Mouse (Mus musculus) midbrain, postnatal 0 days (tissue): ENCODE measurements around the gene Tmf1. TPM values are rescaled to one million over a fixed set of nuclear protein-coding genes. Genes with fewer than 3 reads are reported as not detected.
A peak's percentile ranks its signal among the peaks of the same experiment; 100 is the strongest.

ENCODE experiments used
- ATAC-seq: fragments of 200-750 bp; cut with Nextera tagmentation; 2 replicates; pipeline ENCODE4 v1.8.0; 2017; ENCODE audit warnings: moderate number of reproducible peaks, mild to moderate bottlenecking, moderate TSS enrichment, moderate library complexity; ENCODE audit not compliant: low FRiP score
- DNase-seq: peaks from one replicate; pipeline ENCODE4 v3.0.0-alpha.2; 2015; ENCODE audit warnings: low spot score
- H3K27ac ChIP-seq: fragments of 300-500 bp; sonication (generic); 2 replicates; pipeline ENCODE4 v1.5.1; 2014; ENCODE audit warnings: low read depth, mild to moderate bottlenecking, low read length, mixed read lengths
- H3K27me3 ChIP-seq: fragments of 300-500 bp; sonication (generic); 2 replicates; pipeline ENCODE4 v1.6.1; 2014; ENCODE audit warnings: low read length, control low read depth, mixed read lengths; ENCODE audit not compliant: insufficient read depth
- H3K36me3 ChIP-seq: fragments of 300-500 bp; sonication (generic); 2 replicates; pipeline ENCODE4 v1.6.1; 2014; ENCODE audit warnings: low read length, control low read depth, mixed read lengths; ENCODE audit not compliant: insufficient read depth
- H3K4me1 ChIP-seq: fragments of 300-500 bp; sonication (generic); 2 replicates; pipeline ENCODE4 v1.6.1; 2014; ENCODE audit warnings: mild to moderate bottlenecking, control low read depth, antibody characterized with exemption, low read length, mixed read lengths; ENCODE audit not compliant: insufficient read depth
- H3K4me2 ChIP-seq: fragments of 300-500 bp; sonication (generic); 2 replicates; pipeline ENCODE4 v1.6.1; 2014; ENCODE audit warnings: low read depth, mild to moderate bottlenecking, low read length, mixed read lengths; ENCODE audit not compliant: poor library complexity, severe bottlenecking
- H3K4me3 ChIP-seq: fragments of 300-500 bp; sonication (generic); 2 replicates; pipeline ENCODE4 v1.5.1; 2014; ENCODE audit warnings: low read depth, mild to moderate bottlenecking, low read length, moderate library complexity
- H3K9ac ChIP-seq: fragments of 300-500 bp; sonication (generic); replicated peaks from 2 replicates; pipeline ENCODE4 v1.6.1; 2014; ENCODE audit warnings: mild to moderate bottlenecking, low read length, moderate library complexity, mixed read lengths; ENCODE audit not compliant: poor library complexity, severe bottlenecking
- H3K9me3 ChIP-seq: fragments of 300-500 bp; sonication (generic); 2 replicates; pipeline ENCODE4 v1.6.1; 2016; ENCODE audit warnings: low read length, control low read depth
- CTCF ChIP-seq: IDR thresholded peaks from 2 replicates; pipeline ENCODE4 v1.5.1; 2016; ENCODE audit warnings: antibody characterized with exemption, mild to moderate bottlenecking
- WGBS: fragments of 180-500 bp; shearing (Covaris S2); extraction: QIAGEN DNeasy Blood & Tissue Kit; methylation state at CpG from one replicate; pipeline ENCODE4 v1.1.7; 2014; 5-methylcytosine and 5-hydroxymethylcytosine counted together
- polyA plus RNA-seq: library from polyadenylated mRNA; unstranded; fragments of >200 nt; fragmentation: Nextera tagmentation; extraction: Ambion mirVana; gene quantifications from 2 replicates; pipeline ENCODE4 v1.2.1, GENCODE M21; 2015
- total RNA-seq: library from RNA; depleted of rRNA; stranded (reverse); fragments of >200 nt; gene quantifications from 2 replicates; pipeline ENCODE4 v1.2.3, GENCODE M21; 2014

Gene Tmf1
- total and polyA plus RNA-seq, 2 experiments from 2014 or later = 23.4 to 51.4 TPM

GRCm38 (mm10) chr6:97124336-97125010 is 54.4 kb downstream of the Tmf1 start:
- ATAC-seq (no peak), DNase-seq (peak; percentile 42)
- H3K4me3 ChIP-seq = no peak overlapping the region
- H3K4me2 ChIP-seq = no peak overlapping the region
- 0 out of 2 replicates have a peak, but pooled peaks cover 6% of the 10 kb centered on the region for H3K36me3 ChIP-seq
- WGBS = 77% methylated on average over 10 of the region's 10 CpGs
- H3K9ac ChIP-seq = no peak overlapping the region
- H3K4me1 ChIP-seq = no peaks in the 10 kb centered on the region
- H3K9me3 ChIP-seq = no peaks in the 10 kb centered on the region
- H3K27ac ChIP-seq = no peak overlapping the region
- TF ChIP-seq CTCF = no peak
- H3K27me3 ChIP-seq = no peaks in the 10 kb centered on the region

DNA sequence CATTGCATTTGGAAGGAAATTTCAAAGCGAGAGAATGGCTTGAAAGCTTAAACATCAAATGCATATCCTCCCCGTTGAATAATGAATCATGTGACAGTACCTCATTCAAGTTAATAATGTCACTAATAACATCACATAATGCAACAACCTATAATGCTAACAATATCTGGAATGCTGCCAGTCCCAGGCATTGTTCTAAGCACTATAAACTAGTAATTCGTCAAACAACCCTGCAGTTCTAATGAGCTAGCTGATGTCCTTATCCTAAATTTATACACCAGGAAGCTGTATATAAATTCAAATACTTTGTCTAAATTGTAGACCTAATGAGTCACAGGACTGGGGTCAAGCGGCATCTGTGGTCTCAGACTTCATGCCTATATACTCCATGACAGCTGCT is 58.0 kb downstream of the Tmf1 start:
- Histone ChIP-seq H3K27ac (no peak overlapping the region), H3K9ac (no peak overlapping the region), H3K36me3 (peaks cover 13% of the 10 kb centered on the region), H3K9me3 (no peaks in the 10 kb centered on the region), H3K4me3 (no peak overlapping the region), H3K4me2 (no peak overlapping the region), H3K4me1 (no peaks in the 10 kb centered on the region), H3K27me3 (no peaks in the 10 kb centered on the region)
- DNase-seq (peak; percentile 26), ATAC-seq (no peak)
- TF ChIP-seq CTCF = no peak
- 84% methylated on average over 4 of the region's 4 CpGs for WGBS

DNA sequence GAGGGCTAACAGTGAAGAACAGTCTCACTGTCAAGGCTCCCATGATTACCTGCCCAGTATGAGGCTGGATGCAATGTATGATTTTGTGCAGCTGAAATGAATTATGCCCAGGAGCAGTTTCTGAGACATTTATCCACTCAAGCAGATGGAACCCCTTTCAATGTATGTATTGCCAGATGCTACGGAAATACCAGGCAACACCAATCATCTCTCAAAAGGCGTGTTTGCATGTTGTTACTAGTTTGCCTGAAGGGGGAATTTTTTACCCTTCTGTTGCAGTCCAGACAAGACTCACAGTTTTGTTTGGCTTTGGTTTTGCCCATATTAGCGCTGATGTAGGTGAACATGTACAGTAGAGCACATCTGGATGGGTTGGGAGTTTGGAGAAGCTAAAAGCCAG is 60.6 kb downstream of the Tmf1 start:
- TF ChIP-seq CTCF = no peak
- Histone ChIP-seq H3K27me3 (no peaks in the 10 kb centered on the region), H3K9me3 (no peaks in the 10 kb centered on the region), H3K4me1 (no peaks in the 10 kb centered on the region), H3K4me2 (no peak overlapping the region), H3K36me3 (peaks cover 13% of the 10 kb centered on the region), H3K4me3 (no peak overlapping the region), H3K27ac (no peak overlapping the region), H3K9ac (no peak overlapping the region)
- ATAC-seq (no peak), DNase-seq (no peak)
- WGBS = 76% methylated on average over 3 of the region's 3 CpGs

- H3K4me1 ChIP-seq = no peaks in the 10 kb centered on the region
- DNase-seq (no peak), ATAC-seq (no peak)
- peaks cover 13% of the 10 kb centered on the region for H3K36me3 ChIP-seq
- 68% methylated on average over 5 of the region's 5 CpGs for WGBS
- no peak for TF ChIP-seq CTCF
- no peaks in the 10 kb centered on the region for H3K9me3 ChIP-seq
- H3K4me3 ChIP-seq = no peak overlapping the region
- H3K4me2 ChIP-seq = no peak overlapping the region
- no peak overlapping the region for H3K9ac ChIP-seq
- H3K27ac ChIP-seq = no peak overlapping the region
- no peaks in the 10 kb centered on the region for H3K27me3 ChIP-seq
Measured at GRCm38 (mm10) chr6:97116896-97117295, 62.0 kb downstream of the Tmf1 start.

DNA sequence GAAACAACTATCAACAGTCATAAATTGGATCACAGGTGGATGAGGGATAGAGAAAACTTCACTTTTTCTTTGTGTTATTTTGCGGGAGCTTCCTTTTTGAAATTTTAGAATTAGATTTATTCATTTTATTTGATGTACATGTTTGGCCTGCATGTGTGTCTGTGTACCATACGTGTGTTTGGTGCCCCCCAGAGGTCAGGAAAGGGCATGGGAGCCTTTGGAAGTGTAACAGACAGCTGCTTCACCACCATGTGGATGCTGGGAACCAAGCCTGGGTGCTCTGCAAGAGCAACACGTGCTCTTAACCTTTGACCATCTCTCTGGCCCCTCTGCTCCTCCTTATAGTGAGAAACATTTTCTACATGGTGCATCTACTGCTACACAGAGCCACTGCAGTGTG is 64.1 kb downstream of the Tmf1 start:
- Histone ChIP-seq H3K9me3 (no peaks in the 10 kb centered on the region), H3K4me1 (no peaks in the 10 kb centered on the region), H3K4me2 (no peak overlapping the region), H3K27ac (no peak overlapping the region), H3K27me3 (no peaks in the 10 kb centered on the region), H3K9ac (no peak overlapping the region), H3K36me3 (peaks cover 9% of the 10 kb centered on the region), H3K4me3 (no peak overlapping the region)
- peak; percentile 31; the same call in 1 of the 2 replicates for TF ChIP-seq CTCF
- ATAC-seq (no peak), DNase-seq (no peak)
- WGBS = 60% methylated on average over 3 of the region's 3 CpGs

GRCm38 (mm10) chr6:97112177-97112576 is 66.7 kb downstream of the Tmf1 start:
- Histone ChIP-seq H3K36me3 (peaks cover 2% of the 10 kb centered on the region), H3K9me3 (no peaks in the 10 kb centered on the region), H3K4me2 (no peak overlapping the region), H3K27me3 (no peaks in the 10 kb centered on the region), H3K27ac (no peak overlapping the region), H3K4me1 (no peaks in the 10 kb centered on the region), H3K4me3 (no peak overlapping the region), H3K9ac (no peak overlapping the region)
- DNase-seq = peak; percentile 24
- ATAC-seq = no peak
- TF ChIP-seq CTCF = no peak
- WGBS = 94% methylated on average over 8 of the region's 8 CpGs
